Mouse (Mus musculus): ENCODE data around the gene Rsbn1l.

Gene Rsbn1l

DNA sequence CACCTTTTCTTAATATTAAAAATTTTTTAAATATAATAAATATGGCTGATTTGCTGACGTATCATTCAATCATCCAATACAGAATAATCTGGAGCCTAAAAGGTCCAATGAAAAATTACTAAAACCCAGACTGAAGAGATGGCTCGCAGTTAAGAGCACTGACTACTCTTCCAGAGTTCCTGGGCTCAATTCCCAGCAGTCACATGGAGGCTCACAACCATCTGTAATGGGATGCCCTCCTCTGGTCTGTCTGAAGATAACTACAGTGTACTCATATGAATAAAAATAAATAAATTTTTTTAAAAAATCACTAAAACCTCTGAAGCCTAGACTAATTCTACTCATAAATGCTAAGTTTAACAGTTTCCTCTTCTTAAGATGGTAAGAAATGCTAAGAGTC lies 94.3 kb downstream of the Rsbn1l start:
- in situ Hi-C loops (cut with MboI; ENCODE audit: low pct_unique_long_range_greater_than_20kb in 1 of 2, low sequenced_read_pairs in 2 of 2, unreplicated experiment in 1 of 2) = no loop called here

DNA sequence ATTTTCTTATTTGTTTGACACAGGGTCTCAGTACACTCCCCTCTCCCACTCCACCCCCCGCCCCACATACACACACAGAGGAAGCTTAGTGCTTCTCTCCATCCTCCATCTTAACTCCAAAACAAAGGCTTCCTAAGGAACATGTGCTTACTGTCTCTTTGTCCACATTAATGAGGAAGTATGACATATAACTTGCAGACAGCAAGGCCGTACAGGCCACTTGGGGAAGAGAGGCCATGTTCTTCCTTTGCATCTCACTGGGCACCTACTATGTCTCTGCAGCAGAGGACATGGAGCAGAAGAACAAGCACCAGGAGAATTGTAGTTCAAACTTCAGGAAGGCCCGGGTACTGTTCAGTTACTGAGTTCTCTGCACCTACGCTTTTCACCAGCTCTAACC lies 95.6 kb downstream of the Rsbn1l start:
- in situ Hi-C loops (cut with MboI; ENCODE audit: low pct_unique_long_range_greater_than_20kb in 1 of 2, low sequenced_read_pairs in 2 of 2, unreplicated experiment in 1 of 2) = no loop called here

DNA sequence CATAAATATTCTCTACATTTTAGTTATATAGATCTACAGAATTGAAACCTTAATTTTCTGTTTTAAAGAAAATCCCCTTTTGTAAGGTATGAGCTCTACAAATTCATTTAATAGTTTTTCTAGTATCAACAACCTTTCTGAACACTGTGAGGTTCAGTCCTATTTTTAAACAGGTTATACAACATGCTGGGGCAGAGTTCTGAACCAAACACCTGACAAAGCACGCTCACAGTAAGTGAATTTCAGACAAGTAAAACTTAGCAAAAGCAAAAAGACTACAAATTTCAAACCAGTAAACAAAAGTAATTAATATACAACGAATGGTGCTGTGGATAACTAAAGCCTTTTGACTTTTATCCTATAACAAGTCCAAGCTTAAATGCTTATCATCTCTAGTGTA lies 97.8 kb downstream of the Rsbn1l start:
- in situ Hi-C loops (cut with MboI; ENCODE audit: low pct_unique_long_range_greater_than_20kb in 1 of 2, low sequenced_read_pairs in 2 of 2, unreplicated experiment in 1 of 2) = no loop called here

DNA sequence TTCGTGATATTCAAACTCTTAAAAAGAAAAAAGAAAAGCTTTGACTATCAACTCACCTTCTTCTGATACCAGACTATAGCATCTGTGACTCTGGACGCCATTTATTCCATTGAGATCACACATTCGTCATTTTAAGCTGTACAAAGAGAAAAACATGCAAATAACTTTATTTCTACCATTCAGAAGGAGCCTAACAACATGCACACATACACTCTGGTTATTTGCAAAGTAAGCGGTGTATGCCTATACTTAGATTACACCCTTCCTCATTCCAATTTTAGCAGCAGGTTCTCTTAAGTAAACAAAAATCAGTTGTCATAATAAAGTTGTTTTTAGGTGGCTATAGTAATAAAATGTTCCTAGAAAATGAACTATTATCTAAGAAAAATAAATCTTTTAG lies 101.1 kb downstream of the Rsbn1l start:
- in situ Hi-C loops (cut with MboI; ENCODE audit: low pct_unique_long_range_greater_than_20kb in 1 of 2, low sequenced_read_pairs in 2 of 2, unreplicated experiment in 1 of 2) = no loop called here

DNA sequence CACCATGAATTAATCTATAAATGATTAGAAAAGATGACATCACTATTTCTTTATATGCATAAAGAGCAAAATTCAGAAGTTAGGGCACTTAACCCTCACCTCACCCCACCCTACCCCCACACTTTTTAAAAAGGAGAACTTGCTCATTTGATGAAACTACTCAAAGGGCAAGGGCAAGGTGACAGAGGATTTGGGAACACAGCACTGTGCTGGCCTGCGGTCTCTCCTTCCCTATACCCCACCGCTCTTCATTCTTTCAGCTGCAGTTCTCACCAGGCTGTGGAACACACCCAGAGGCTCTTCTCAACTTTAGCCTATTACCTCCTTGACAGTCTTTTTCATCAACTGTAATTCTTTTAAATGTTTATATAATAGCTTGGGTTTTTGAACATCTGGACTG lies 109.2 kb downstream of the Rsbn1l start:
- in situ Hi-C loops (cut with MboI; ENCODE audit: low pct_unique_long_range_greater_than_20kb in 1 of 2, low sequenced_read_pairs in 2 of 2, unreplicated experiment in 1 of 2) = no loop called here

DNA sequence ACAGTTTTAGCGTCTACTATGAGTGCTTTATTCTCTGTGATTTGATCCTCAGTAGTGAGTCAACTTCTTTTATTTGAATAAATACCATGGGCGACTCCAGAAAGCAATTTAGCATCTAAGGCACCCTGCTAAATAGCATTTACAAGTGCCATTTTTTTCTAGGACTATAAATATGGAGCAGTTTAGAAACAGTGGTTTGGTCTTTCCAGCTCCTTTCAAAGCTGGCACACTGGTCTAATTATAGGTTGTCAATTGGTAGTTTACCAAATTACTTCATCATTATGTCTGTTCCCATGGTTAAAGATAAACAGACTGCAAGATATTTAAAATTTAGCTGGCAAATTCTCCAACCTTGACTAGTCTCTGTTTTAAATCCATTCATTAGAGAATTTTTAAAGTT lies 112.4 kb downstream of the Rsbn1l start:
- in situ Hi-C loops (cut with MboI; ENCODE audit: low pct_unique_long_range_greater_than_20kb in 1 of 2, low sequenced_read_pairs in 2 of 2, unreplicated experiment in 1 of 2) = no loop called here

DNA sequence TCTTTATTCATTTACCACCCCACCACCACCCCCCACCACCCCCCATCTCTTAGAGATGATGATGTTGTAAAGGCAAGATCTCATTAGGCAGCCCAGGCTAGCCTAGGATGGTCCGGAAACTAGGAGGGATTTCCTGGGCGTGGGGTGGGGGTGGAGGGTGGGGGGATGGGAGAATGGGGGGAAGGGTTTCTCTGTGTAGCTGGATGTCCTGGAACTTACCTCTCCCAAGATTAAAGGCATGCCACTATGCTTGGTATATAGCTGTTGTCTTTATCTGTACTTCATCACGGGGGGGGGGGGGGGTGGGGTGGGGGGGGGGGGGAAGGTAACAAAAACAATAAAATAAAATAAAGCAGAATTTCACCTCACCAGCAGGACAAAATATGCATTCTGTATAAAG lies 112.8 kb downstream of the Rsbn1l start:
- in situ Hi-C loops (cut with MboI; ENCODE audit: low pct_unique_long_range_greater_than_20kb in 1 of 2, low sequenced_read_pairs in 2 of 2, unreplicated experiment in 1 of 2) = no loop called here
